Mouse (Mus musculus) megakaryocyte, embryonic 14.5 days (primary cell): Measurements from ENCODE around the gene AK157302. TPM values are rescaled to one million over a fixed set of nuclear protein-coding genes. Genes with fewer than 3 reads are reported as not detected.
"Not testable (repeated sequence)": the region's sequence is repeated elsewhere in the genome, so short reads cannot be mapped to it uniquely, and the experiment has no call there.

Experiments used
- H3K27me3 ChIP-seq: replicated peaks from 2 replicates; pipeline ENCODE3; 2012; ENCODE audit warnings: inconsistent platforms
- H3K36me3 ChIP-seq: replicated peaks from 2 replicates; pipeline ENCODE3; 2012; ENCODE audit warnings: low read length, inconsistent platforms, mixed read lengths
- H3K4me1 ChIP-seq: 2 replicates; pipeline ENCODE4 v1.6.1; 2012; ENCODE audit warnings: inconsistent platforms
- H3K4me3 ChIP-seq: replicated peaks from 2 replicates; pipeline ENCODE3; 2012; ENCODE audit warnings: moderate library complexity, mild to moderate bottlenecking, inconsistent platforms
- H3K9me3 ChIP-seq: 2 replicates; pipeline ENCODE4 v1.6.1; 2012; ENCODE audit warnings: inconsistent platforms
- FLI1 ChIP-seq: IDR thresholded peaks from 2 replicates; pipeline ENCODE4 v1.6.1; 2012; ENCODE audit warnings: low read length, inconsistent platforms, mixed read lengths
- GATA1 ChIP-seq: IDR thresholded peaks from 3 replicates; pipeline ENCODE4 v1.6.1; 2012; ENCODE audit warnings: mixed read lengths, low read length, inconsistent platforms, borderline replicate concordance
- polyA plus RNA-seq: library from polyadenylated mRNA; stranded (reverse); fragments of >175 nt; gene quantifications from 2 replicates; pipeline ENCODE4 v1.2.3, GENCODE M21; 2012; ENCODE audit warnings: low replicate concordance; ENCODE audit not compliant: insufficient read depth

Gene AK157302
- polyA plus RNA-seq = 0.04 TPM in 1 of 2 replicates, not detected in the other

GRCm38 (mm10) chr13:21495080-21495479, at the start of gene AK157302:
TSS of gene AK157302 (plus strand) at chr13:21495223.
- Histone ChIP-seq H3K36me3 (no peaks in the 10 kb centered on the region), H3K4me3 (no peak within 1 kb of the TSS), H3K27me3 (peaks cover 1% of the 10 kb centered on the region), H3K9me3 (no peaks in the 10 kb centered on the region), H3K4me1 (no peaks in the 10 kb centered on the region)
- no peak for TF ChIP-seq GATA1
- TF ChIP-seq FLI1 = no peak

DNA sequence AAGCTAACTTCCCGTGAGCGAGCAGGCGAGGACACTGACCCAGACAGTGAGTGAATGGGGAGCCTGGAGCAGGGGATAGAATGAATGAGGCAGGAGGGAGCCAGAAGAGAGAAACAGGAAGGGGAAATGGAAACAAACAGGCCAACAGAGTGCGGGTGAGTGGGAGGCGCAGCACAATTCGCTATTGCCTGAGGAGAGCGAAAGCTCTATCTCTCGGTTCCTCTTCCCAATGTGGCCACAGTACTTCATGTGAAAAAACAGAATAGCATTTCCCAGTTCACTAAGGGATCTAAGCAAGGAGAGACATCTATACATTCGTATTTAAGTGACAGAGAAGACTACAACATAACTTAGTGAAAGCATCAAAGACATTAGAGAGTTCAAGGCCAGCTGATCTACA, 48.2 kb upstream of the AK157302 start:
- H3K36me3 ChIP-seq = peaks cover 74% of the 10 kb centered on the region
- H3K4me1 ChIP-seq = peaks cover 14% of the 10 kb centered on the region
- TF ChIP-seq GATA1 (no peak), FLI1 (no peak)
- H3K4me3 ChIP-seq = no peak overlapping the region
- no peaks in the 10 kb centered on the region for H3K27me3 ChIP-seq
- H3K9me3 ChIP-seq = no peaks in the 10 kb centered on the region

DNA sequence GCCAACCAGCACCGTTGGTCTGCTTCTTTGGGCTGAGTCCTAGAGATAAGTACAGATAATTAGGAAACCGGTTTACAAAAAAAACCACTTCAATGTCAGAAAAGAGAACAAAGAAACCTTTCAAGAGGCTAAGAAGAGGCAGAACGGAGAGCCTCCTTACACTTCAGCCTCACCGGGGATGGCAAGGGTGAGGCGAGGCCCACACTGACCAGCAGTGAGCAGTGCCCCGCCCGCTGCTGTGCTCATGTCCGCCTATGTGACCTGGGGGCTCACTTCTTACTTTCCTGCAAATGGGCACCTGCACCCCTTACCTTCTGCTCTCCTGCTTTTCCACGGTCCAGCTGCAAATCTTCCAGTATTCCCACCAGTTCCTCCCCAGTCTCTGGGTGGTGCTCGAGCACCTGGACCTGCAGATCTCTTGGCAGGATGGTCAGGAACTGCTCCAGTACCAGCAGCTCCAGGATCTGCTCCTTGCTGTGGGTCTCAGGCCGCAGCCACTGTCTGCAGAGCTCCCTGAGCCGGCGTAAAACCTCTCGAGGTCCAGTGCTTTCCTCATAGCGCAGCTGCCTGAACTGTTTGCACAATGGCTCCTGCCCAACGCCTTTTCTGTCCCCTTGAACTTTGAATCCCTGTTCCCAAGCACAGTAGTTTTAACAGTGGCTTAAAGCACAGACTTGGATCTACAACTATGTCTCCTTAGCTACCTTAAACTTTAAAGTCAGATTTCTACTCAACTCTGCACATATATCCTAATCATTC, 47.0 kb upstream of the AK157302 start:
- no peak for TF ChIP-seq FLI1
- no peak for TF ChIP-seq GATA1
- H3K9me3 ChIP-seq = no peaks in the 10 kb centered on the region
- peaks cover 71% of the 10 kb centered on the region for H3K36me3 ChIP-seq
- H3K27me3 ChIP-seq = no peaks in the 10 kb centered on the region
- H3K4me1 ChIP-seq = peaks cover 26% of the 10 kb centered on the region
- no peak overlapping the region for H3K4me3 ChIP-seq

DNA sequence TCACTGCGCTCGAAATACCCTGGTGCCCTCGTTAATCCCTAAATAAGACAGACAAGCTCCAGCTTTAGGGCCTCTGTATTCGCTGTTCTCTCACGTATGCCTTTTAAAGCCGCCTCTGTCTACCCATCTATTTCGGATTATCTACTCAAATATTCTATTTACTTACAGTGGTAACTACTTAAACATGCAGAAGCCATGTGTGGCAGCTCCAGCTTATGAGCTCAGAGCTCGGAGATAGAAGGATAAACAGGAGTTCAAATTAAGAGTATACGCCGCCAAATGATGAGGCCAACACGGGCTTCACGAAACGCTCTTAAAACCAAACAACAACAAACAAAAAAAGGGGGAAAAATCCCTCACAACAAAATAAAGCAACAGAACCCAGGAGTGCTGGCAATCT, 42.0 kb upstream of the AK157302 start:
- Histone ChIP-seq H3K36me3 (peaks cover 23% of the 10 kb centered on the region), H3K27me3 (peaks cover 19% of the 10 kb centered on the region), H3K4me3 (peak overlapping the region; percentile 96), H3K4me1 (peaks cover 27% of the 10 kb centered on the region), H3K9me3 (no peaks in the 10 kb centered on the region)
- TF ChIP-seq GATA1 (no peak), FLI1 (no peak)

- Histone ChIP-seq H3K36me3 (peaks cover 19% of the 10 kb centered on the region), H3K27me3 (peaks cover 19% of the 10 kb centered on the region), H3K4me1 (peaks cover 24% of the 10 kb centered on the region), H3K9me3 (no peaks in the 10 kb centered on the region), H3K4me3 (peak within 1 kb of the TSS; percentile 96)
- TF ChIP-seq GATA1 = no peak
- no peak for TF ChIP-seq FLI1
Observed at GRCm38 (mm10) chr13:21453449-21453848, 41.6 kb upstream of the AK157302 start, which contains the start of gene Zscan26. TSS of gene Zscan26 (minus strand) at chr13:21453730.

DNA sequence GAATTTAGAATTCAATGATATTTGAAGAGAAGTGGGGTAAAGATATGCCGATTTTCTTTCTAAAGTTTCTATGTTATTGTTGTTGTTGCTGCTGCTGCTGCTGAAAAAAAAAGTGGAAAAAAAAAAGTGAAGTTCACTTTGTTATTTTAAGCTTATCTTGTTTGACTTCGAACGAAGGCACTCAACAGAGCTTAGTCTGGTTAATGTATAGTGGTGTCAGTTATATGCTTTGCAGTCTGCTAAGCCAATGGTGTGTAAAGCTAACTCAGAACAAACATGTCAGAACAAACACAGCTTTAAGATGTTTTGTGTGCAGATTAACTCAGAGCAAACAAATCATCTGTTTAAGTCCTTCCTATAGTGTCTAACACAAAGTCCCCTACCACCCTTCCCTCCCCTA, 40.9 kb upstream of the AK157302 start:
- H3K4me3 ChIP-seq = no peak overlapping the region
- no peaks in the 10 kb centered on the region for H3K9me3 ChIP-seq
- TF ChIP-seq GATA1 (no peak), FLI1 (no peak)
- H3K36me3 ChIP-seq = peaks cover 12% of the 10 kb centered on the region
- H3K4me1 ChIP-seq = peaks cover 18% of the 10 kb centered on the region
- H3K27me3 ChIP-seq = peaks cover 19% of the 10 kb centered on the region

- no peak for TF ChIP-seq FLI1
- no peak for TF ChIP-seq GATA1
- H3K27me3 ChIP-seq = peaks cover 19% of the 10 kb centered on the region
- no peaks in the 10 kb centered on the region for H3K9me3 ChIP-seq
- H3K36me3 ChIP-seq = peaks cover 6% of the 10 kb centered on the region
- peaks cover 18% of the 10 kb centered on the region for H3K4me1 ChIP-seq
- no peak overlapping the region for H3K4me3 ChIP-seq
Observed at GRCm38 (mm10) chr13:21456347-21456746, 38.7 kb upstream of the AK157302 start.

DNA sequence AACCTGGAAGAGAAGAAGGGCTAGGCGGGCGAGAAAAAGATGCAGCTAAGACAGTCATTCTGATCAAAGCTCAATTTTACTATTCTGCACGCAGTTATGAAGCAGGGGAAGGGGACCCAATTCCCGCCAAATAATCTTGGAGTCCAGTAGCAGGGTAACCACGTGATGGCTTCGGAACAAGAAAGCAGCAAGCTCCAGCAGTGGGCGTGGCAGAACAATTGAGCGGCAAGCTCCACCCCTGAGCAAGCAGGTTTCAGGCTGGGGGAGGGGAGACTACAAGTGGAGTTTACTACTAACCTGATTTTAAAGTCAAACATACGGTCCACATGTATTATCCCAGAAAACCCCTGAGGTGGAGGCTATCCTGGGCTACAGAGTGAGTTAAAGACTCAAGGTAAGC, 32.5 kb upstream of the AK157302 start:
- not testable (repeated sequence) for H3K36me3 ChIP-seq, H3K4me1 ChIP-seq, H3K27me3 ChIP-seq, H3K4me3 ChIP-seq
- H3K9me3 ChIP-seq = peaks cover 13% of the 10 kb centered on the region; the same call in 1 of the 2 replicates

GRCm38 (mm10) chr13:21467336-21467735, 27.7 kb upstream of the AK157302 start:
- H3K4me1 ChIP-seq = peaks cover 12% of the 10 kb centered on the region
- peaks cover 13% of the 10 kb centered on the region; the same call in 1 of the 2 replicates for H3K9me3 ChIP-seq
- TF ChIP-seq GATA1 = no peak
- TF ChIP-seq FLI1 = no peak
- no peak overlapping the region for H3K4me3 ChIP-seq
- H3K27me3 ChIP-seq = peaks cover 11% of the 10 kb centered on the region
- H3K36me3 ChIP-seq = no peaks in the 10 kb centered on the region
